Mouse (Mus musculus) heart, postnatal 36 days (tissue): ENCODE measurements around the gene Nlrp9c. TPM values are rescaled to one million over a fixed set of nuclear protein-coding genes. Genes with fewer than 3 reads are reported as not detected.
"Not testable (repeated sequence)": the region's sequence is repeated elsewhere in the genome, so short reads cannot be mapped to it uniquely, and the experiment has no call there.

Experiments used
- DNase-seq, 2 experiments: peaks; one replicate each; pipeline ENCODE4 v3.0.0; 2021 to 2022
- intact Hi-C: fragments of 180-260 bp; cut with DNase I; formaldehyde crosslinking; loops from one replicate; pipeline ENCODE4 v1.15.1; 2025
- total RNA-seq, 2 experiments: library from RNA; stranded (reverse); gene quantifications; 2 replicates each; pipeline ENCODE4 v1.2.3; 2021

Gene Nlrp9c
- not detected for total RNA-seq

GRCm38 (mm10) chr7:26403600-26403999, at the start of gene Nlrp9c:
Gene Nlrp9c, minus strand, starts transcription at chr7:26403700.
- intact Hi-C loops, DNase-seq: not testable (repeated sequence)

GRCm38 (mm10) chr7:26434813-26435212, 31.3 kb upstream of the Nlrp9c start, which contains the start of gene Nlrp4a:
Gene Nlrp4a, plus strand, starts transcription at chr7:26435113.
- DNase-seq: no peak
- intact Hi-C loops: no loop called here

GRCm38 (mm10) chr7:26391811-26392210, 11.7 kb downstream of the Nlrp9c start:
- DNase-seq, intact Hi-C loops: not testable (repeated sequence)

GRCm38 (mm10) chr7:26391137-26391536, 12.4 kb downstream of the Nlrp9c start:
- intact Hi-C loops, DNase-seq: not testable (repeated sequence)

- intact Hi-C loops, DNase-seq: not testable (repeated sequence)
These were observed 16.8 kb downstream of the Nlrp9c start for GRCm38 (mm10) chr7:26386691-26387090.

GRCm38 (mm10) chr7:26380807-26381206, 22.7 kb downstream of the Nlrp9c start:
- DNase-seq: no peak

GRCm38 (mm10) chr7:26373221-26373620, 30.3 kb downstream of the Nlrp9c start:
- DNase-seq, intact Hi-C loops: not testable (repeated sequence)

More at GRCm38 (mm10) chr7:26380807-26381206, 22.7 kb downstream of the Nlrp9c start:
- intact Hi-C loops: no loop called here

GRCm38 (mm10) chr7:26356719-26357118, 46.8 kb downstream of the Nlrp9c start:
- intact Hi-C loops, DNase-seq: not testable (repeated sequence)

GRCm38 (mm10) chr7:26352258-26352657, 51.2 kb downstream of the Nlrp9c start:
- DNase-seq, intact Hi-C loops: not testable (repeated sequence)

- DNase-seq, intact Hi-C loops: not testable (repeated sequence)
These were observed 53.3 kb downstream of the Nlrp9c start for GRCm38 (mm10) chr7:26350177-26350576.

- intact Hi-C loops, DNase-seq: not testable (repeated sequence)
These were observed 83.1 kb downstream of the Nlrp9c start for GRCm38 (mm10) chr7:26320361-26320760.

GRCm38 (mm10) chr7:26315809-26316208, 87.7 kb downstream of the Nlrp9c start:
- DNase-seq, intact Hi-C loops: not testable (repeated sequence)

GRCm38 (mm10) chr7:26315194-26315593, 88.3 kb downstream of the Nlrp9c start:
- DNase-seq, intact Hi-C loops: not testable (repeated sequence)

GRCm38 (mm10) chr7:26311786-26312185, 91.7 kb downstream of the Nlrp9c start:
- DNase-seq, intact Hi-C loops: not testable (repeated sequence)

- intact Hi-C loops, DNase-seq: not testable (repeated sequence)
These were observed 96.6 kb downstream of the Nlrp9c start, which contains the start of gene Cyp2a4 for GRCm38 (mm10) chr7:26306926-26307325. Gene Cyp2a4, plus strand, starts transcription at chr7:26307169.

GRCm38 (mm10) chr7:26303429-26304166, 99.9 kb downstream of the Nlrp9c start:
- DNase-seq, intact Hi-C loops: not testable (repeated sequence)

Other genes with a start within 250 kb of the Nlrp9c start
- gene Cyp2b9, start 230.3 kb downstream of the Nlrp9c start, total RNA-seq: not detected
- gene Vmn1r184, start 143.4 kb downstream of the Nlrp9c start, total RNA-seq: not detected
- gene Cyp2a4, start 96.5 kb downstream of the Nlrp9c start, total RNA-seq: not detected
- gene Nlrp4a, start 31.4 kb upstream of the Nlrp9c start, total RNA-seq: not detected
- gene Nlrp9a, start 131.3 kb upstream of the Nlrp9c start, total RNA-seq: not detected
- not detected for gene Vmn1r185, start 214.8 kb upstream of the Nlrp9c start, total RNA-seq